Mouse (Mus musculus): ENCODE results near the gene Psme2. TPM values are rescaled to one million over a fixed set of nuclear protein-coding genes. Genes with fewer than 3 reads are reported as not detected.

Gene Psme2
- polyA plus RNA-seq, 1 experiment from 2014 or later, result 179 TPM

- no peak overlapping the region for H3K4me2 ChIP-seq (replicated peaks)
- H3K27ac ChIP-seq, result no peak overlapping the region
- no peaks in the 10 kb centered on the region for H3K9me3 ChIP-seq (ENCODE audit: control insufficient read depth, low read length)
- H3K4me1 ChIP-seq (replicated peaks; ENCODE audit: control insufficient read depth, insufficient read depth, low read length), result no peaks in the 10 kb centered on the region
- ATAC-seq (ENCODE audit: low FRiP score), result no peak
- H3K4me3 ChIP-seq (replicated peaks; ENCODE audit: low read length), result no peak overlapping the region
- H3K9ac ChIP-seq, result no peak overlapping the region
- 95% methylated on average over 21 of the region's 21 CpGs for WGBS
- DNase-seq (ENCODE audit: low spot score), result no peak
- no peaks in the 10 kb centered on the region for H3K27me3 ChIP-seq (ENCODE audit: control insufficient read depth, insufficient read depth, low read length)
- peaks cover 95% of the 10 kb centered on the region for H3K36me3 ChIP-seq (replicated peaks; ENCODE audit: control insufficient read depth, insufficient read depth)
Measured at GRCm38 (mm10) chr14:55598521-55599390, 7.8 kb upstream of the Psme2 start.

- no peak overlapping the region for H3K9ac ChIP-seq
- ATAC-seq (ENCODE audit: low FRiP score), result no peak
- no peak for DNase-seq (ENCODE audit: low spot score)
- no peak overlapping the region for H3K27ac ChIP-seq
- no peak overlapping the region for H3K4me2 ChIP-seq (replicated peaks)
- no peak overlapping the region for H3K4me3 ChIP-seq (replicated peaks; ENCODE audit: low read length)
- H3K9me3 ChIP-seq (ENCODE audit: control insufficient read depth, low read length), result no peaks in the 10 kb centered on the region
- WGBS, result 72% methylated on average over 13 of the region's 13 CpGs
- H3K4me1 ChIP-seq (replicated peaks; ENCODE audit: control insufficient read depth, insufficient read depth, low read length), result peaks cover 14% of the 10 kb centered on the region
- H3K36me3 ChIP-seq (replicated peaks; ENCODE audit: control insufficient read depth, insufficient read depth), result peaks cover 72% of the 10 kb centered on the region
- no peaks in the 10 kb centered on the region for H3K27me3 ChIP-seq (ENCODE audit: control insufficient read depth, insufficient read depth, low read length)
Measured at GRCm38 (mm10) chr14:55596036-55596690, 5.2 kb upstream of the Psme2 start.

GRCm38 (mm10) chr14:55592226-55592625, 1.3 kb upstream of the Psme2 start:
- Histone ChIP-seq H3K27ac (no peak overlapping the region), H3K4me3 (replicated peaks; ENCODE audit: low read length) (peak overlapping the region; percentile 74), H3K9me3 (ENCODE audit: control insufficient read depth, low read length) (no peaks in the 10 kb centered on the region), H3K4me2 (replicated peaks) (peak overlapping the region; percentile 86), H3K9ac (peak overlapping the region; percentile 80), H3K4me1 (replicated peaks; ENCODE audit: control insufficient read depth, insufficient read depth, low read length) (peaks cover 20% of the 10 kb centered on the region), H3K27me3 (ENCODE audit: control insufficient read depth, insufficient read depth, low read length) (no peaks in the 10 kb centered on the region), H3K36me3 (replicated peaks; ENCODE audit: control insufficient read depth, insufficient read depth) (peaks cover 46% of the 10 kb centered on the region)
- no peak for DNase-seq (ENCODE audit: low spot score)
- WGBS, result 11% methylated on average over 16 of the region's 16 CpGs
- ATAC-seq (ENCODE audit: low FRiP score), result no peak

GRCm38 (mm10) chr14:55591331-55591891, 498 bp upstream of the Psme2 start, which contains the start of gene Rnf31:
Gene Rnf31, plus strand, starts transcription at chr14:55591708.
- Histone ChIP-seq H3K27ac (peak within 1 kb of the TSS; percentile 95), H3K4me3 (replicated peaks; ENCODE audit: low read length) (peak within 1 kb of the TSS; percentile 74), H3K4me1 (replicated peaks; ENCODE audit: control insufficient read depth, insufficient read depth, low read length) (peaks cover 20% of the 10 kb centered on the region), H3K9ac (peak within 1 kb of the TSS; percentile 80), H3K36me3 (replicated peaks; ENCODE audit: control insufficient read depth, insufficient read depth) (peaks cover 44% of the 10 kb centered on the region), H3K27me3 (ENCODE audit: control insufficient read depth, insufficient read depth, low read length) (no peaks in the 10 kb centered on the region), H3K4me2 (replicated peaks) (peak within 1 kb of the TSS; percentile 86), H3K9me3 (ENCODE audit: control insufficient read depth, low read length) (no peaks in the 10 kb centered on the region)
- ATAC-seq (ENCODE audit: low FRiP score) (peak; percentile 88), DNase-seq (ENCODE audit: low spot score) (peak; percentile 82)
- WGBS, result under 1% methylated on average over 32 of the region's 33 CpGs

- Histone ChIP-seq H3K4me2 (replicated peaks) (peak overlapping the region; percentile 86), H3K36me3 (replicated peaks; ENCODE audit: control insufficient read depth, insufficient read depth) (peaks cover 29% of the 10 kb centered on the region), H3K27me3 (ENCODE audit: control insufficient read depth, insufficient read depth, low read length) (no peaks in the 10 kb centered on the region), H3K4me1 (replicated peaks; ENCODE audit: control insufficient read depth, insufficient read depth, low read length) (peaks cover 22% of the 10 kb centered on the region), H3K9me3 (ENCODE audit: control insufficient read depth, low read length) (no peaks in the 10 kb centered on the region), H3K4me3 (replicated peaks; ENCODE audit: low read length) (peak overlapping the region; percentile 74), H3K9ac (peak overlapping the region; percentile 80), H3K27ac (peak overlapping the region; percentile 95)
- DNase-seq (ENCODE audit: low spot score), result no peak
- ATAC-seq (ENCODE audit: low FRiP score), result no peak
- 89% methylated on average over 11 of the region's 11 CpGs for WGBS
Measured at GRCm38 (mm10) chr14:55589771-55590448, 1.0 kb downstream of the Psme2 start.

GRCm38 (mm10) chr14:55589271-55589670, 1.6 kb downstream of the Psme2 start:
- Histone ChIP-seq H3K4me1 (replicated peaks; ENCODE audit: control insufficient read depth, insufficient read depth, low read length) (peaks cover 23% of the 10 kb centered on the region), H3K4me2 (replicated peaks) (no peak overlapping the region), H3K27me3 (ENCODE audit: control insufficient read depth, insufficient read depth, low read length) (no peaks in the 10 kb centered on the region), H3K9ac (no peak overlapping the region), H3K4me3 (replicated peaks; ENCODE audit: low read length) (no peak overlapping the region), H3K36me3 (replicated peaks; ENCODE audit: control insufficient read depth, insufficient read depth) (peaks cover 23% of the 10 kb centered on the region), H3K27ac (no peak overlapping the region), H3K9me3 (ENCODE audit: control insufficient read depth, low read length) (no peaks in the 10 kb centered on the region)
- WGBS, result 89% methylated on average over 5 of the region's 5 CpGs
- ATAC-seq (ENCODE audit: low FRiP score), result no peak
- DNase-seq (ENCODE audit: low spot score), result no peak

GRCm38 (mm10) chr14:55586149-55586548, 4.8 kb downstream of the Psme2 start:
- Histone ChIP-seq H3K4me3 (replicated peaks; ENCODE audit: low read length) (no peak overlapping the region), H3K4me2 (replicated peaks) (no peak overlapping the region), H3K9ac (no peak overlapping the region), H3K36me3 (replicated peaks; ENCODE audit: control insufficient read depth, insufficient read depth) (peaks cover 26% of the 10 kb centered on the region; the same call in 1 of the 2 replicates), H3K4me1 (replicated peaks; ENCODE audit: control insufficient read depth, insufficient read depth, low read length) (peaks cover 9% of the 10 kb centered on the region), H3K27me3 (ENCODE audit: control insufficient read depth, insufficient read depth, low read length) (no peaks in the 10 kb centered on the region), H3K27ac (no peak overlapping the region), H3K9me3 (ENCODE audit: control insufficient read depth, low read length) (no peaks in the 10 kb centered on the region)
- DNase-seq (ENCODE audit: low spot score) (no peak), ATAC-seq (ENCODE audit: low FRiP score) (no peak)
- WGBS, result 88% methylated on average over 2 of the region's 2 CpGs

GRCm38 (mm10) chr14:55585566-55585960, 5.3 kb downstream of the Psme2 start:
- Histone ChIP-seq H3K9ac (no peak overlapping the region), H3K27me3 (ENCODE audit: control insufficient read depth, insufficient read depth, low read length) (no peaks in the 10 kb centered on the region), H3K36me3 (replicated peaks; ENCODE audit: control insufficient read depth, insufficient read depth) (peaks cover 29% of the 10 kb centered on the region; the same call in 1 of the 2 replicates), H3K4me3 (replicated peaks; ENCODE audit: low read length) (peak overlapping the region; percentile 48; the same call in 1 of the 2 replicates), H3K27ac (no peak overlapping the region), H3K4me1 (replicated peaks; ENCODE audit: control insufficient read depth, insufficient read depth, low read length) (peaks cover 9% of the 10 kb centered on the region), H3K4me2 (replicated peaks) (peak overlapping the region; percentile 80), H3K9me3 (ENCODE audit: control insufficient read depth, low read length) (no peaks in the 10 kb centered on the region)
- WGBS, result 58% methylated on average over 6 of the region's 6 CpGs
- DNase-seq (ENCODE audit: low spot score) (no peak), ATAC-seq (ENCODE audit: low FRiP score) (no peak)

Measured in hindbrain, embryonic 14.5 days (tissue).